Mouse (Mus musculus) hindbrain, embryonic 11.5 days (tissue): ENCODE data around the gene Cyp1b1. TPM values are rescaled to one million over a fixed set of nuclear protein-coding genes. Genes with fewer than 3 reads are reported as not detected.

Source experiments
- ATAC-seq: fragments of 200-750 bp; cut with Nextera tagmentation; 2 replicates; pipeline ENCODE4 v1.8.0; 2017; ENCODE audit warnings: mild to moderate bottlenecking, moderate TSS enrichment, moderate library complexity; ENCODE audit not compliant: low FRiP score
- DNase-seq: peaks from one replicate; pipeline ENCODE4 v3.0.0-alpha.2; 2015; ENCODE audit warnings: low spot score
- H3K27ac ChIP-seq: fragments of 300-500 bp; sonication (generic); 2 replicates; pipeline ENCODE4 v1.5.1; 2014; ENCODE audit warnings: mild to moderate bottlenecking, low read depth, low read length
- H3K27me3 ChIP-seq: fragments of 300-500 bp; sonication (generic); 2 replicates; pipeline ENCODE4 v1.6.1; 2014; ENCODE audit warnings: mild to moderate bottlenecking, low read length, moderate library complexity, mixed read lengths; ENCODE audit not compliant: control insufficient read depth, insufficient read depth
- H3K36me3 ChIP-seq: fragments of 300-500 bp; sonication (generic); 2 replicates; pipeline ENCODE4 v1.6.1; 2014; ENCODE audit warnings: mild to moderate bottlenecking, low read length, moderate library complexity, mixed read lengths; ENCODE audit not compliant: control insufficient read depth, insufficient read depth
- H3K4me1 ChIP-seq: fragments of 300-500 bp; sonication (generic); replicated peaks from 2 replicates; pipeline ENCODE4 v1.6.1; 2014; ENCODE audit warnings: low read length, mixed read lengths; ENCODE audit not compliant: control insufficient read depth, insufficient read depth
- H3K4me2 ChIP-seq: fragments of 300-500 bp; sonication (generic); replicated peaks from 2 replicates; pipeline ENCODE4 v1.6.1; 2014; ENCODE audit warnings: mild to moderate bottlenecking, low read depth, low read length
- H3K4me3 ChIP-seq: fragments of 300-500 bp; sonication (generic); 2 replicates; pipeline ENCODE4 v1.5.1; 2014; ENCODE audit warnings: low read depth, low read length
- H3K9ac ChIP-seq: fragments of 300-500 bp; sonication (generic); 2 replicates; pipeline ENCODE4 v1.6.1; 2014; ENCODE audit warnings: low read depth, low read length
- H3K9me3 ChIP-seq: fragments of 300-500 bp; sonication (generic); 2 replicates; pipeline ENCODE4 v1.6.1; 2016; ENCODE audit warnings: low read length; ENCODE audit not compliant: control insufficient read depth
- WGBS: fragments of 180-500 bp; shearing (Covaris S2); extraction: QIAGEN DNeasy Blood & Tissue Kit; methylation state at CpG from one replicate; pipeline ENCODE4 v1.1.7; 2014; 5-methylcytosine and 5-hydroxymethylcytosine counted together
- polyA plus RNA-seq: library from polyadenylated mRNA; unstranded; fragments of >200 nt; fragmentation: Nextera tagmentation; extraction: Ambion mirVana; gene quantifications from 2 replicates; pipeline ENCODE4 v1.2.1, GENCODE M21; 2014

The Cyp1b1 gene
- polyA plus RNA-seq, 1 experiment from 2014 or later, result 4.0 TPM

- Histone ChIP-seq H3K36me3 (no peaks in the 10 kb centered on the region), H3K4me2 (no peak overlapping the region), H3K27me3 (no peaks in the 10 kb centered on the region), H3K4me3 (no peak overlapping the region), H3K27ac (no peak overlapping the region), H3K9ac (no peak overlapping the region), H3K4me1 (no peaks in the 10 kb centered on the region), H3K9me3 (no peaks in the 10 kb centered on the region)
- no peak for ATAC-seq
- WGBS, result 66% methylated on average over 2 of the region's 2 CpGs
- DNase-seq, result no peak
These were observed 44.0 kb downstream of the Cyp1b1 start for GRCm38 (mm10) chr17:79670837-79671236.

- ATAC-seq, result no peak
These were observed 50.8 kb downstream of the Cyp1b1 start for GRCm38 (mm10) chr17:79664106-79664417.

GRCm38 (mm10) chr17:79663393-79664105, 51.3 kb downstream of the Cyp1b1 start:
- no peak overlapping the region for H3K4me3 ChIP-seq
- no peak overlapping the region for H3K4me2 ChIP-seq
- no peaks in the 10 kb centered on the region for H3K9me3 ChIP-seq
- no peak overlapping the region for H3K9ac ChIP-seq
- DNase-seq (peak; percentile 67), ATAC-seq (no peak)
- H3K4me1 ChIP-seq, result no peaks in the 10 kb centered on the region
- H3K27ac ChIP-seq, result no peak overlapping the region
- H3K27me3 ChIP-seq, result no peaks in the 10 kb centered on the region
- WGBS, result 25% methylated on average over 3 of the region's 3 CpGs
- no peaks in the 10 kb centered on the region for H3K36me3 ChIP-seq

More at GRCm38 (mm10) chr17:79664106-79664417, 50.8 kb downstream of the Cyp1b1 start:
- no peak overlapping the region for H3K27ac ChIP-seq
- H3K9me3 ChIP-seq, result no peaks in the 10 kb centered on the region
- no peaks in the 10 kb centered on the region for H3K4me1 ChIP-seq
- H3K9ac ChIP-seq, result no peak overlapping the region
- H3K27me3 ChIP-seq, result no peaks in the 10 kb centered on the region
- H3K36me3 ChIP-seq, result no peaks in the 10 kb centered on the region
- DNase-seq, result no peak
- no peak overlapping the region for H3K4me3 ChIP-seq
- WGBS, result 98% methylated on average over 2 of the region's 2 CpGs
- H3K4me2 ChIP-seq, result no peak overlapping the region

GRCm38 (mm10) chr17:79661848-79662247, 53.0 kb downstream of the Cyp1b1 start:
- Histone ChIP-seq H3K27ac (no peak overlapping the region), H3K9ac (no peak overlapping the region), H3K27me3 (no peaks in the 10 kb centered on the region), H3K4me1 (no peaks in the 10 kb centered on the region), H3K9me3 (no peaks in the 10 kb centered on the region), H3K4me3 (no peak overlapping the region), H3K4me2 (no peak overlapping the region), H3K36me3 (no peaks in the 10 kb centered on the region)
- ATAC-seq (no peak), DNase-seq (no peak)
- WGBS, result 84% methylated on average over 9 of the region's 9 CpGs

GRCm38 (mm10) chr17:79661387-79661786, 53.5 kb downstream of the Cyp1b1 start:
- H3K4me2 ChIP-seq, result no peak overlapping the region
- H3K27ac ChIP-seq, result no peak overlapping the region
- H3K9ac ChIP-seq, result no peak overlapping the region
- no peak overlapping the region for H3K4me3 ChIP-seq
- ATAC-seq, result no peak
- peak; percentile 85 for DNase-seq
- no peaks in the 10 kb centered on the region for H3K36me3 ChIP-seq
- H3K9me3 ChIP-seq, result no peaks in the 10 kb centered on the region
- H3K4me1 ChIP-seq, result no peaks in the 10 kb centered on the region
- no peaks in the 10 kb centered on the region for H3K27me3 ChIP-seq
- WGBS, result 43% methylated on average over 7 of the region's 7 CpGs

- Histone ChIP-seq H3K36me3 (no peaks in the 10 kb centered on the region), H3K9me3 (no peaks in the 10 kb centered on the region), H3K4me2 (no peak overlapping the region), H3K27ac (no peak overlapping the region), H3K4me1 (no peaks in the 10 kb centered on the region), H3K27me3 (no peaks in the 10 kb centered on the region), H3K4me3 (no peak overlapping the region), H3K9ac (no peak overlapping the region)
- 68% methylated on average over 8 of the region's 8 CpGs for WGBS
- ATAC-seq (no peak), DNase-seq (no peak)
These were observed 56.0 kb downstream of the Cyp1b1 start for GRCm38 (mm10) chr17:79658863-79659262.

DNA sequence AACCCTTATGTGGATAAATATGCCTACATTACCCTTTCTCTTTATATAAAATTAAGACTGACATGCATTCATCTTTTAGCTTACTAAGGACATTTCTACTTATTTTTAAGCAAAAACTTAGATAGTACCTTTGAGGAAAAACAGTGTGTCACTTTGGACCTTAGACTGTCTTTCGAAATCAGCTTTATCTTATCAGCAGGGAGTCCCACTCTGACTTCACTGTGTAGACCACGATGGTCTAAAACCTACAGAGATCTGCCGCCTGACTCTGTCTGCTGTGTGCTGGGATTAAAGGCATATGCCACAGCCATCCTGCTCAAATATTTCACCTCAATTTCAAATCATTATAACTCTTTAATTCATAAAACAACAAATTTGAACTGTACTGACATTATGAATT, 56.4 kb downstream of the Cyp1b1 start:
- no peak overlapping the region for H3K4me3 ChIP-seq

DNA sequence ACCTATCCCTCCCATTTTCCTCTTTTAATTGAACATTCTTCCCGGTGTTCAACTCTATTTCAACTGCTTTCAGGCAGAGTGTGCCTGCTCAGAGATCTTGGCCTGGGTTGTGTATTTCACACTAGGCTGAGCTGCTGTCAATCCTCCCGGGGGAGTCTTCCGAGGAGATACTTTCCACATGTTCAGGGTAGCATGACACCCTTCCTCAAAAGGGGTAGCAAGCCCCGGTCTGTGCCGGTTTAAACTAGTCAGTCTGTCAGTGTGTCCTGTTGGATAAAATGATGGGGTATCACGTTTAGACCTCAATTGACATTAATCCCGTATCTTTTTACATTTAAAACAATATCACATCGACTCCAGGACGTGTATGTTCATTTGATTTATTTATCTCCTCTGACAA, 57.1 kb downstream of the Cyp1b1 start:
- Histone ChIP-seq H3K4me1 (no peaks in the 10 kb centered on the region), H3K4me3 (no peak overlapping the region), H3K9ac (no peak overlapping the region), H3K4me2 (no peak overlapping the region), H3K27me3 (no peaks in the 10 kb centered on the region), H3K27ac (no peak overlapping the region), H3K9me3 (no peaks in the 10 kb centered on the region), H3K36me3 (no peaks in the 10 kb centered on the region)
- DNase-seq, result no peak
- no peak for ATAC-seq
- WGBS, result 68% methylated on average over 9 of the region's 9 CpGs

More for the DNA sequence above, 56.4 kb downstream of the Cyp1b1 start:
- WGBS, result 69% methylated on average over 3 of the region's 3 CpGs
- Histone ChIP-seq H3K9me3 (no peaks in the 10 kb centered on the region), H3K36me3 (no peaks in the 10 kb centered on the region), H3K27ac (no peak overlapping the region), H3K4me2 (no peak overlapping the region), H3K4me1 (no peaks in the 10 kb centered on the region), H3K9ac (no peak overlapping the region), H3K27me3 (no peaks in the 10 kb centered on the region)
- DNase-seq (no peak), ATAC-seq (no peak)

DNA sequence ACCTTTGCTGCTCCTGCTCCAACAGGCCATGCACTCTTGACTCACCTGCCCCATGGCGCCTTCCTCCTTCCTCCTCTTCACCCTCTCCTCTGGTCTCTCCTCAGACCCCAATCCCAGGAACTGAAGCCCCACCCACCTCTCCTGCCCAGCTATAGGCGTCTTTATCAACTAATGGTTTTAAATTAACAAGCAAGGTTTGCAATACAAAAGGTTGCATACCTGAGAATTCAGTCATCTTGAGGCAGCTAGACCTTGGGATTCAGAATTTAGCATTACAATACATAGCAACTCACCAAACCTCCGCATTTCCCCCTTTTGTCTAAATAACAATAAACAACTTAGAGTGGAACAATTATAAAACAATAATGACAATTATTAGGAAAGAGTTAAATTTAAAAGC, 60.7 kb downstream of the Cyp1b1 start:
- H3K4me2 ChIP-seq, result no peak overlapping the region
- no peaks in the 10 kb centered on the region for H3K27me3 ChIP-seq
- no peak overlapping the region for H3K27ac ChIP-seq
- H3K4me3 ChIP-seq, result no peak overlapping the region
- no peak overlapping the region for H3K9ac ChIP-seq
- H3K36me3 ChIP-seq, result no peaks in the 10 kb centered on the region
- no peaks in the 10 kb centered on the region for H3K4me1 ChIP-seq
- no peaks in the 10 kb centered on the region for H3K9me3 ChIP-seq
- 56% methylated on average over 3 of the region's 3 CpGs for WGBS
- ATAC-seq (no peak), DNase-seq (no peak)
